Mouse (Mus musculus) MEL (cell line): ENCODE results near the gene Grk5.

Experiments used
- E2F4 ChIP-seq: IDR thresholded peaks from 2 replicates; pipeline ENCODE4 v1.6.1; 2011; ENCODE audit warnings: low read depth, low read length, improper control_type of control experiment, borderline replicate concordance
- EP300 ChIP-seq, 2 experiments: IDR thresholded peaks; 2 replicates each; pipeline ENCODE4 v1.6.1; 2011; ENCODE audit warnings: improper control_type of control experiment in 2 of 2, low read length in 2 of 2, low read depth in 1 of 2, mild to moderate bottlenecking in 1 of 2
- MYC ChIP-seq: IDR thresholded peaks from 2 replicates; pipeline ENCODE4 v1.6.1; 2011; ENCODE audit warnings: low read depth, mild to moderate bottlenecking, low read length, improper control_type of control experiment, moderate library complexity
- POLR2A ChIP-seq, 2 experiments: IDR thresholded peaks; 2 replicates each; pipeline ENCODE4 v1.6.1; 2011 to 2012; ENCODE audit warnings: low read length in 2 of 2, mild to moderate bottlenecking in 2 of 2, control low read depth in 1 of 2, improper control_type of control experiment in 1 of 2, low read depth in 1 of 2, moderate library complexity in 1 of 2; ENCODE audit not compliant: control insufficient read depth in 1 of 2, insufficient read depth in 1 of 2, poor library complexity in 1 of 2

DNA sequence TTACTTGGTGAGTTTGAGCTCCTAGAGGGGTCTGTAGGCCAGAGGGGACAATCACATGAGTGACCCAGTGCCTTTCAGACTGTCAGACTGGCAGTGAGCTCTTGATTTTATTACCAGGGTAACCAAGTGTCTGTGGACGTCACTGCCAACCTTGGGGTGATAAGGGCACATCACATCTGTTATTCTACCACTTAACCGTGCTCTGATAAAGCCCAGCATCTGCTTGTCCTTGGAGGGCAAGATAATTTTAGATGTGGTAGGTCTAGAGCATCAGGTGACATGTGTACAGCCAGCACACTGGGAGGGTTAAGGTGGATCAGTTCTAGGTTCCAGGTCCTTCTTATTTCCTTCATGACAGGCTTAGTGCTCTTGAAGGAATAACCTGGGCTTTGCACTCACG, 104.7 kb downstream of the Grk5 start:
- no peak for TF ChIP-seq POLR2A (IDR thresholded peaks at IDR 0.05; ENCODE audit: control insufficient read depth in 1 of 2, insufficient read depth in 1 of 2, low read depth in 1 of 2, low read length in 2 of 2, poor library complexity in 1 of 2)
- no peak for TF ChIP-seq E2F4
- TF ChIP-seq MYC, result no peak
- peak; percentile 75 to 84 for TF ChIP-seq EP300 (IDR thresholded peaks at IDR 0.05; ENCODE audit: low read depth in 1 of 2, low read length in 2 of 2)
